Mouse (Mus musculus) hindlimb bud, embryonic 11.5 days (tissue): ENCODE measurements around the gene Tpcn2.

ENCODE experiments used
- DNase-seq: peaks from one replicate; pipeline ENCODE4 v3.0.0-alpha.2; 2012; ENCODE audit warnings: low read depth, low spot score; ENCODE audit errors: extremely low spot score

The Tpcn2 gene

DNA sequence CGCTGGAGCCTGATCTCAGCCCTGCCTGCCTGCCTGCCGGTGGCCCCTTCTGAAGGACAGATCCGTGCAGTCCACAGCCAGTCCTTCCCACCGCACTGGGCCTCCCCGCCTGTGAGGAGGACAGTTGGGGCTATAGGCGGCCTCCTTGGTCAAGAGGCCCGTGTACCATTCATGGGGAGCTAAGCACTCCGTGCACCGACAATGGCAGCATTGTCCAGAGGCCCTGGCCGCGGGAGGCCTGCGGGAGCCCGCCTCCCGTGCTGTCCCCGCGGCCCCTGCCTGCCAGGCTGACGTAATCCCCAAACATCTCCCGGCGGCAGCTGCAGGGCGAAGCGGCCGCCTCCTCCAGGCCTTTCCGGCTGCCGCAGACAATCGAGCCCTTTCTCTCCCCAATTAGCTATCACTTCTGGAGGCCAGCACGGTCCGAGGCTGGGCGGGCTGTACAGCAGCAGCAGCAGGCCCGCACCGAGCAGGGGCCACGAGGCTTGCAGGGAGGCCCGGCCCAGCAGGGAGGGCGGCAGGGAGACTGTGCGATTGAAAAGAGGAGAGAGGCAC, 77.7 kb downstream of the Tpcn2 start:
- no peak for DNase-seq

DNA sequence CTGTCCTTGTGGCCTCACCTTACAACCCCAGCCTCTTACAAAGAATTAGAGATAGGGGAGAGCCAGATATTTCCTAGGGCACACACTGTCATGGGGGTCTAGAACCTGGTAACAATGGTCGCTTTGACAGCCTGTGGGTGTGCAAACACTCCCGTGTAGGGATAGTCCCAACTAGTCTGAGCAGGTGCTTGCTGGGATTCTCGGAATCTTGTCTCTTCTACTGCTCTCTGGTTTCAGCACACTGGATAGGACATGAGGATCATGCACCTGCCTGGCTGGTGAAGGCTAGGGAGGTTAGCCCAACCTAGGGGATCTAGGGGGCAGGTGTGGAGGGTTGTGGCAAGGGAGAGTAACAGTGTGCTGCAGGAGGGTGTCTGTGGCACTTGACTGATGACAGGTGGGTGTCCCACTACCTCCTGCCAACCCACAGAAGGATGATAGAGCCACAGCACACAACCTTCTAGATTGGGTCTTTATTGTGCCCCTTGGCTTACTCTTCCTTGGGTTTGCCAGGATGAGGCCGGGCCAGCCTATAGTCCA, 78.4 kb downstream of the Tpcn2 start:
- no peak for DNase-seq

DNA sequence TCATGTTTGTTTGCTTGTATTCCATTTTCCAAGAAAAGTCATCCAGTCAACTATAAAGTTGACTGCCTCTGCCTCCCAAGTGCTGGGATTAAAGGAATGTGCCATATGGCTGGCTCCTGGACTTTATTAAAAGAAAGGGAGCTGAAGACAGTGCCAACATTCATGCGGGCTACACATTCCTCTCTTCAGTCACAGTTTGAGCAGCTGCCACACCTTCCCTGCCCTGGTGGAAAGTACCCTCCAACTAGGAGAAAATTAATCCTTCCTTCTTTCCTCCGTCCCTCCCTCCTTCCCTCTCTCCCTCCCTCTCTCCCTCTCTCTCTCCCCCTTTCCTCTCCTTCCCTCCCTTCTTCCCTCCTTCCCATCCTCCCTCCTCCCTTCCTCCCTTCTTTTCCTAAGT, 84.1 kb downstream of the Tpcn2 start:
- DNase-seq, result no peak

DNA sequence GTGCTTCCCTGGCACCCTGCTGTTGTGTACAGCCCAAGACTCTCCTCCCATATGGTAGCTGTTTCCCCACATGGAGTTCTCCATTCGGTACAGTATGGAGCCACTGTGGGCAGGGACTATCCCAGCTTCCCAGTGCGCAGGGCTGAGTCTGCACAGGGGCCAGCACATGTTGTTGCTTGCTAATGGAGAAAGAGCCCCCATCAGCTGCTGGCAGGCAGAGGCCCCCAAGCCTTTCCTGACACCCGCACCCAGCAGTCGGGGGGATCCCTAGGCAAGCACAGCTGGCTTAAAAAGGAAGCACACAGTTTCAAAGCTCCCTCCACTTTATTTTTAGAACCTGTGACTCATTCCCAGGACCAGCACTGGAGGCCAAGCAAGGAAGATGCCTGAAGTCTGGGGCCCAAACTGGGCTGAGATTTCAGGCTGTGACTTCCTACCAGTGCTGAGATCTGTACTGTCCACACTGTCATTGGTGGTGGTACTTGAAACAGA, 85.5 kb downstream of the Tpcn2 start:
- no peak for DNase-seq

DNA sequence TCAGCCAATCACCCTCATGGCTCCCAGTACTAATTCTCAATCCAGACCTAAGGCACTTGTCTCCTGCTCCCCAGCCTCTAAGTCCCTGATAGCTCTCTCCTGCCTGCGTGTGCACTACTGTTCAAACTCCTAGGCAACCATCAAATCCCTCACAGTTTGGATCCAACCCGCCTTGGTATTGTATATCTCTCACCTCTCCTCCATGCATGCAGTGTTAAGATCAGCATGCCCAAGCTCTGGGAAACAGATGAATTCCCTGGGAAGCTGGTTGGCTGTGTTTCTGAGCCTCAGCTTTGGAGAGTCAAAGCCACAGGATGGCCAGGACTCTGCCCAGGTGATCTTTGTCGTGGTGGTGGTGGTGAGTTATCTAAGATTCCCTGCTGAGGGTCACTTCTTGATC, 86.1 kb downstream of the Tpcn2 start:
- no peak for DNase-seq

DNA sequence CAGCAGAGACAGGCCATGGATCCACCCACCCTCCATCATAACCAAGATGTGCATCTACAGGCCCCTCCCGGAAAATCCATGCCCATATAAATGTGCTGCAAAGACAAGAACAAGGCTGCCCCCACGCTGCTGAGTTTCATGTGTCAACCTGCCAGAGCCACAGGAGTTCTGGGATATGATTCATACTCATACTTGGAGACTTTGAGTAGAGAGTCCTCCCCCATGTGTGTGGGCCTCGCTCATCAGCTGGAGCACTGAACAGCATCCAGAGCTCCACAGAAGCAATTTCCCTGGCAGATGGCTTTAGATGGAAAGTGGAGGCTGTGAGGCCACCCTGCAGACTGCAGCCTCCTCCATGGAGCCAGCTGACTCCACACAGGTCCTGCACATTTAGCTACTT, 86.8 kb downstream of the Tpcn2 start:
- no peak for DNase-seq

DNA sequence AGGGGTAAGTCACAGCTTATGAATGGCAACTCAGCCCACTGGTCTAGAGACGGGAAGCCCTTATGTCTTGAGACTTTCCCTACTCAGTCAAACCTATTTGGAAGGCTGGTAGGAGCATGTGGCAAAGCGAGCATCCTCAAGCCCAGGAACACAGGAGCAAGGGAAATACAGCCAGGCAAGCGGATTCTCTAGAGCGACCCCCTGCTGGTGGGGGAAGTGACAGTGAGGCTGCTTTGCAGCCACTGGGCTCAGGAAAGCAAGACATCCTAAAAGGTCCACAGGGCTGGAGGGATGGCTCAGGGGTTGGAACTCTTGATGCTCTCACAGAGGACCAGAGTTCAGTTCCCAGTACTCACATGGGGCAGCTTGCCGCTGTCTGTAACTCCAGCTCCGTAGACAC, 87.5 kb downstream of the Tpcn2 start:
- DNase-seq, result no peak

DNA sequence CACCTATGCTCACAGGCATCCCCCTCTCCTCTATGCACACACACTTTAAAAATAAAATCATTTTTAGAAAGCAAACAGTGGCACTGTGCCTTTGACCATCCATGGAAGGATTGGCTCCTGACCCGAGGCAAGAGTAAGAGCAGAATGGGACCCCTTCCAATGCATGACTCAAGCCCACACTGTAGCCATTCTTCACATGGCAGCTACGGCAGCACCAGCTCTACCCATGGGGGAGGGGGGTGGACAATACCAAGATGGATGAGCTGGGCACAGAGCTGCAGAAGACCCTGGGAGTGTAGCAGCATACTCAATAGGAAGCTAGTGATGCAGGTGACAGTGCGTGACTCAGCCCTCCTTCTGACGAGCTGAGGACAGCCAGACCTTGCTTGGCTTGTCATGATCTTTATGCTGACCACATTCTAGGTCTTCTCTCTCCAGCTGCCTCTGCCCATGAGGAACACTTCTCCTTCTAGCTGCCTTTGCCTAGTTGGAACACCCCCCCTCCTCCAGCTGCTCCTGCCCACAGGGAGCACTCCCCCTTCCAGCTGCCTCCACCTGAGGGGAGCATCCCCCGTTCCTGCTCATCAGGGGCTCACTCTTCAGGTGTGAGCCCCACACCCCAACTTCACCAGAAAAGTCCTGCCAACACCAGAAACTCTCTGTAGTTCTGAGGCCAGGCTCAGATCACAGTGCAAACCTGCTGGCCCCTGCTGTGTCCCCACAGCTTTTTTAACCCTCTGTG, 88.5 kb downstream of the Tpcn2 start:
- DNase-seq, result no peak

DNA sequence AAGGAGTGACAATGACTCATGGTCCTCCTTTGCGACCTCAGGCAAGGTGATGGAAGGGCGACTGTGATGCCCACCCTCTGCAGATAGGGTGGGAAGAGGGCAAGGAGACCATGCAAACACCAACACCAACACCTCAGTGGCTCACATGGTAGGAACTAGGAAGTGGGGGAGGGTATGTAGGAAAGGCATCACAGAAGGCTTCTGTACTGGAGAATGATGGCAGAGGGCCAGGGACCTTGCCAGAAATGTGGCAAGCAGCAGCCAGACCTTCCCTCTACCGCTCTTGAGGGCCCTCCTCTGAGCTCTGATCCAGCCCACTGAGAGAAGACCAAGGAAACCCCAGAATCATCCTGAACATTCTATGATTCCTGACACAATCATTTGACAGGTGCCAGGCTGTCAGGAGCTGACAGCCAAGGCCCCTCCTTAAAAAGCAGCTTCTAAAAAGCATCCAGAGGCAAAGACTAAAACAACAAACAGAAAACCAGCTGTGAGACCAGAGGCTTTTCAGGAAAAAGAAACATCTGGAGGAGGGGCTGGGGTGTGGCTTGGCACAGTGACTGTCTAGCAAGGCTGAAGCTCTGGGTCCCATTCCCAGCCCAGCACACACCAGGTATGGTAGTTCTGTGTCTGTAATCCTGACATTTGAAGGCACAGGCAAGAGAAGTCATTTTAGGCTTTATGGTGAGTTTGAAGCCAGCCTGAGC, 89.2 kb downstream of the Tpcn2 start:
- no peak for DNase-seq

DNA sequence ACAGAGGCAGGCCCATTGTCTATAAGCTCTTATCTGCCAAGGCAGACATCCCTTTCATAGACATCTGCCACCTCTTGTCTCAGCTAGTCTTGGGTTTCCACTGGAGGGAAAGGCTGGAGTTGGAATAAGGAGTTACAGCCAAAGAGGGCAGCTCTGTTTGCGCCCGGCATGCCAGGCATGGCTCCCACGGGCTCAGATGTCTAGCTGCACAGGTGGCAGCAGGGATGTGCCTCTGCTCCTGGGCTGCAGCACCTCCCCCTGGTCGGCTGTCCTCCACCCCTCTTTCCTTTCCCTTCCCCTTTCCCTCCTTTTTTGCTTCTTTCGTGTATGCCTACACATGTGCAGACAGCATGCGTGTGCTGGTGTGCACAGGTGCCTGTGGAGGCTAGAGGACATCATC, 91.0 kb downstream of the Tpcn2 start:
- DNase-seq, result no peak

DNA sequence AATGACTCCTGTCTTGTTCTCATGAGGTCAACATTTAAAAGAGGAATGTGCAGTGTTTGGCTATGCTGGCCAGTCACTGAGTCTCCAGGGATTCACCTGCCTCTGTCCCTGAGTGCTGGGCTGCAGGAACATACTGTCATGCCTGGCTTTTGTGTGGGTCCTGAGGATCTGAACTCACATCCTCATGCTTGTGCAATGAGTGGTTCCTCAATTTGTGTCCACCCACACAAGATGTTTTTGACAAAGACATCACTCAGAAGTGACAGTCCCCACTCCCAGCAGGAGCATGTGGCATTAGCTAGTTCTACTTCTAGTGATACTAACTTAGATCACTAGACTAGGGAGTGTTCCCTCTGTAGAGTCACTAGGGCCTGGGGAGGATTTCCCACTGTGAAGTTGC, 93.3 kb downstream of the Tpcn2 start:
- DNase-seq, result no peak

DNA sequence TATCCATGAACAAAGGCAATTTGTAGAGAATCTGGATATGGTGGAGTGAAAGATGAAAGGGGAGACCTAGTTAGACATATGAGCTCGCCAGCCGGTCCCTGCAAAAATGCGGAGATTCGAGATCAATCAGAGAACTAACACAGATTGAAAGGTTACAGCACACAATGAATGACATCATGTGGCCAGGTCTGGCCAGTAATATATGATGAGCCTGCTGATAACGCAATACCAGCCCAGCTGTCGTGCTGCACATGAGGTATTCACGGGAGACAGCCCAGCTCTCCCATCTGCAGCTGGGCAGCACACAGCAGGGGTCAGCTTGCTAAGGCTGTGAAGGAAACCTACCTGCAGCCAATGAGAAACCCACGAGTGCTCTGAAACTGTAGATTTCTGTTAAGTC, 94.5 kb downstream of the Tpcn2 start:
- DNase-seq, result no peak

DNA sequence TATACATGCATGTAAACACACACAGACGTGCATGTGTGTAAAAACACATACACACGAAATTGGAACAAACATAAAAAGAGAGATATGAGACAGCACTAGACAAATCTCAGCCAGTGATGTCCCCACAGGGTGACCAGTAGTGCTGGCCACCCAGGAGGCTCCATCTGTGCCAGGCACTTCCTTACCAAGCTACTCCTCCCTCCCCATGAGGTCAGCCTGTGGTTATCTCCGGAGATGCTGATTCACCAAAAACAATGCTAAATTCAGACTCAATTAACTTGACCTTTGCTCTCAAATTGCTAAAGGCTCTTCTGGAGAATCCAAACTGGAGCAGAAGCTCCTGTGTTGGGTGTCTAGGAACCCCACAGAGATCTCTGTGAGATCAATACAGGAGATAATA, 96.0 kb downstream of the Tpcn2 start:
- no peak for DNase-seq

DNA sequence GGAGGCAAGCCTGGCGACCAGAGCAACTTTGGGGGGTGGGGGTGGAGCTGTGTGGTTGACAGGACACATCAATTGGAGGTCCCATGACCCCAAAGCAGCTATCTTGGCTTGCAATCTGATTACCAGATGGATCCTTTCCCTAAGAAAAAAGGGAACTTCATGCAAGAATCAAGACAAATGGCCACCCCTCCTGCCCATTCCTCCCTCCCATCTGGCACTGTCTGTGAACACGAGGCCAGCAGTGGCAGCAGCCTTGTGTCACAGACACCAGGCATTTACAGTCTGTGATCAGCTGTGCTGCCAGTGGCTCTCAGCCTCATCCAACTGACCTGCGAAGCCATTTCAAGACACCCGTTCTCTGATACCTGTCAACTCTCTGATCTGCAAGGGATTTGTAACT, 101.4 kb downstream of the Tpcn2 start:
- no peak for DNase-seq

DNA sequence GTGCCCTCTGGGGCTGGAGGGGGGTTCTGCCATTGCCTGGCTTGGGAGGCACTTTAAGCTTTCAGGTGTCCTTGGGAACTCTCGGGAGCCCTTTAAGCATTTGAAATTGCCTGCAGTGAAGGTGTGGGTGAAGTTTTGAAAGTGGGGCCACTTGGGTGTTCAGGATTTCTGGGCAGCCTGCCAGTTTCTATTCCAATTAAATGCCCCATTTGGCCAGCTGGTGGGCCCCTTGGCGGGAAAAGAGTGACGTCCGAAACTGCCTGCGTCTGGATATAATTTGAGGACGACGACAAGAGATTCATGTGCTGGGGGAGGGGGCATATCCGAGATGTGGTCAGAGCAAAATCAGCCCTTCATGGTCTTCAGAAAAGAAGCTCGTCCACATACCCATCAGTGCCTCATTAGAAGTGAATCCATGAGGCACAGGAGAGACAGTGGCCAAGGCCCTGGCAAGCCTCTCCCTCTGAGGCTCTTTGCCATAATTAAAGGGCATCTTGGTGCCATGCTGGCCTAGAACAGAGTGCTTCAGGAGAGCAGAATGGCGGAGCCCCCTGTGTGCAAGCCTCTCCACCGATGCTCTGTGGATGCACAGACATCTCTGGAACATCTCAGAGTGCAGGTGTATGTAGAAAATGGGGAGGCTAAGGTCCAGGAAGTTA, 102.3 kb downstream of the Tpcn2 start:
- DNase-seq, result peak; percentile 12

DNA sequence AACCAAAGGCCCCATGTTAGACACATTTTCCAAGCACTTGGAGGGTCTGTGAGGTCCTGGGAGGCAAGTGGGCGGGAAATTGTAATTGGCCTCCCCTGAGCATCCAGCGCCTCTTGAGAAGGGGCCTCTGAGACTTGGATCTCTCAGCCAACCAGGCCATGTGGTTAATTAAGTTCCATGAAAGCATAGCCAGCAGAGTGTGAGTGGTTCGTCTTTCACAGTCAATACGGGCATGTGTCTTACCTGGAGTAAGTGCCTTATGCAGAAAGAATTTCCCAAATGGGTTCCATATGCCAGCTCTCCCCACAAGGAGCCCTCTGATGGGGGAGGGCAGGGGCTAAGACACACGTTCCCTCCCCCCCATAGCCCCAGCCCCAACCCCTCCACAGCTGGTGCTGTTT, 104.1 kb downstream of the Tpcn2 start:
- peak; percentile 58 for DNase-seq

DNA sequence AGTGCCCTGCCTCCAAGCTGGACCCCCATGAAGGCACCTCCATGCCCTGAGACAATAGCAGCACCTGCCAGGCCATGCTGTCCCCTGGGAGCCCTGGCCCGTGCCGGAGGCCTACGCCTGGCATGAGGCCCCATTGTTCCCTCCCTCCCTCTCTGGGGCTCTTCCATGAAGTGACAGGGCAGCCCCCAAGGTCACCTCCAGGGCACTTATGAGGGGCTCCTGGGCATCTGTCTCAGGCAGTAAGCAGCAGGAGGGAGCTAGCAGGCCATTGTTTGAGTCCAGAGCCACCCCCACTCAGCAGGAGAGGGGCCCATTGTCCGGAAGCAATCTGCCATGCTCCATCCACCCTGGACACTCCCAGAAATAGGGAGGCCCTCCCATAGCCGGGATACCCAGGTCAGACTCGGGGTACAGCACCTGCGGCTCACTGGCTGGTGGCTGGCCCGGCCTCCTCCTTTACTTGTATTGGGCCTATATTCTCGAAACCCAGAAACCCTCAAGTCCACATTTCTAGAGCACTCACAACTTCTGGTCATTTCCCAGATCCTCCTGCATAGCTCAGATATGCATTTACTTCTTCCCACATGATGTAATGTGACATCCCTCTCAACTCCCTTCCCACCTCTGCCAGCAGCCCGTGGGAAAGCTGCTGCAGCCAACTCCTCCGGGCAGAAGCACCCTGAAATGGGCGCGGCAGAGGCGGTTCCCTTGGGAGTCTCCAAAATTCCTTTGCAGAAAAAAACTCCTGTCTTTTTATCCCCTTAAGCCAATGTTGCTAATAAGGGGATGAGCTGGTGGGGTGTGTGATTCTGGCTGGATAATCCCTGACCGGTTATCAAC, 106.8 kb downstream of the Tpcn2 start:
- DNase-seq, result no peak

DNA sequence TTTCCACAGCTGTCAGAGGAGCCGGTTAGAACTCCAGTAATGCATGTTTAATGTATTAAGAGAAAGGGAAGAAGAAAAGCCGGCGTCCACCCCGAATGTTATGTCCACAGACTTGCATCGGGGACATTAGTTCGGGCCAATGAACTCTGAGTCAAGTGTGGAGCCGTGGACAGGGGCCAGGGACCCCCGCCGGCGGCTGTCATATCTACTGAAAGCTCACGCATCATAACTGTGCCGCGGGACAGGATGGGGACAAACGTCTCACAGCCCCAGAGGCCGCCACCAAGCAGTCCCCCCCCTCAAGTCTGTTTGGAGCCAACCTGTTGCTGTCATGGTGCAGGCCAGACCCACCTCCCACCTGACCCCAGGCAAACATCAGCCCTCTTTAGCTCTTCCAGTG, 110.2 kb downstream of the Tpcn2 start:
- DNase-seq, result no peak

DNA sequence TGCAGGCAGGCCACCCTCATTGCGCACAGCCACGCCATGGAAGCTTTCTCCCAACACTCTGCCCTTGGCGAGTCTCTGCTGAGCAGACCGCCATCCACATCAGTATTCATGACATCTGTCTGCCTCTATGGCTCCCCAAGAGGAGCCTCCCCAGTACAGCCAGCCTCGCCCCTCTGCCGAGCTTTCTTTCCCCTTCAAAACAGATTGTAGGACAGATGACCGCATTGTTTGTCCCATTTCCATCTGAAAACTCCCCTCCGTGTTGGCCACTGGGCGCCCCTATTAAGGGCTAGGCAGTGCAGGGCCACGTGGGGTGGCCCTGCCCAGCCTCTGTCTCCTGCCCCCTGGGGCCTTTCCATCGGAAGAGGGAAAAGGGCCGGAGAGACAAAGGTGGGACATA, 110.7 kb downstream of the Tpcn2 start:
- no peak for DNase-seq

DNA sequence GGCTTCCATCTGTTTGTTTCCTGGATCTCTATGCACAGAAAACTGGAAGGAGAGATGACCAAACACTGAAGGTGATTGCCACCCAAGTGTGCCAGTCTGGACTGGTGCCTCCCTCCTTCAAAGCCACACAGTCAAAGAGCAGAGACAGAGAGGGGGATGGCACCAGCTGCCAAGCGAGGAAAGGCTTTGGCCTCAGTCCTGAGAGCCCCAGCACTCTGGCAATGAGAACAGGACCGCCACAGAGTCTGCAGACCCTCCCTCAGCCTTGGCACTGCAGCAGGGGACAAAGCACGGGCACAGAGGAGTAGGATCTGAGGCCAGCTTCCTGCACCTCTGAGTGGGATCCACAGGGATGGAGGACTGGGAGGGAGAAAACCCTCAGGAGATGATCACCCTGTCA, 114.1 kb downstream of the Tpcn2 start:
- no peak for DNase-seq
